Mouse (Mus musculus) hindbrain, embryonic 16.5 days (tissue): ENCODE data around the gene Golga4. TPM values are rescaled to one million over a fixed set of nuclear protein-coding genes. Genes with fewer than 3 reads are reported as not detected.
A peak's percentile ranks its signal among the peaks of the same experiment; 100 is the strongest.
"Not testable (repeated sequence)": the region's sequence is repeated elsewhere in the genome, so short reads cannot be mapped to it uniquely, and the experiment has no call there.

Source experiments
- ATAC-seq: fragments of 200-750 bp; cut with Nextera tagmentation; 2 replicates; pipeline ENCODE4 v1.8.0; 2017; ENCODE audit warnings: moderate TSS enrichment, moderate library complexity
- H3K27ac ChIP-seq: fragments of 300-500 bp; sonication (generic); 2 replicates; pipeline ENCODE4 v1.5.1; 2014; ENCODE audit warnings: low read depth, mild to moderate bottlenecking, control low read depth, low read length, moderate library complexity
- H3K27me3 ChIP-seq: fragments of 300-500 bp; sonication (generic); replicated peaks from 2 replicates; pipeline ENCODE4 v1.6.1; 2014; ENCODE audit warnings: low read length; ENCODE audit not compliant: control insufficient read depth, insufficient read depth
- H3K36me3 ChIP-seq: fragments of 300-500 bp; sonication (generic); 2 replicates; pipeline ENCODE4 v1.6.1; 2014; ENCODE audit warnings: mild to moderate bottlenecking, low read length, moderate library complexity, mixed read lengths; ENCODE audit not compliant: control insufficient read depth, insufficient read depth
- H3K4me1 ChIP-seq: fragments of 300-500 bp; sonication (generic); 2 replicates; pipeline ENCODE4 v1.6.1; 2014; ENCODE audit warnings: low read depth, low read length; ENCODE audit not compliant: control insufficient read depth, insufficient read depth
- H3K4me2 ChIP-seq: fragments of 300-500 bp; sonication (generic); 2 replicates; pipeline ENCODE4 v1.6.1; 2014; ENCODE audit warnings: mild to moderate bottlenecking, low read length, control low read depth, moderate library complexity
- H3K4me3 ChIP-seq: fragments of 300-500 bp; sonication (generic); 2 replicates; pipeline ENCODE4 v1.5.1; 2014; ENCODE audit warnings: mild to moderate bottlenecking, low read length, control low read depth, moderate library complexity
- H3K9ac ChIP-seq: fragments of 300-500 bp; sonication (generic); 2 replicates; pipeline ENCODE4 v1.6.1; 2014; ENCODE audit warnings: low read depth, mild to moderate bottlenecking, control low read depth, low read length, moderate library complexity
- H3K9me3 ChIP-seq: fragments of 300-500 bp; sonication (generic); 2 replicates; pipeline ENCODE4 v1.6.1; 2014; ENCODE audit warnings: mild to moderate bottlenecking, low read length, moderate library complexity; ENCODE audit not compliant: control insufficient read depth
- WGBS: fragments of 180-500 bp; shearing (Covaris S2); extraction: QIAGEN DNeasy Blood & Tissue Kit; methylation state at CpG from one replicate; pipeline ENCODE4 v1.1.7; 2014; 5-methylcytosine and 5-hydroxymethylcytosine counted together
- polyA plus RNA-seq: library from polyadenylated mRNA; unstranded; fragments of >200 nt; fragmentation: Nextera tagmentation; extraction: Ambion mirVana; gene quantifications from 2 replicates; pipeline ENCODE4 v1.2.1, GENCODE M21; 2015

Golga4 gene
- polyA plus RNA-seq, 1 experiment from 2014 or later: 36.5 TPM

DNA sequence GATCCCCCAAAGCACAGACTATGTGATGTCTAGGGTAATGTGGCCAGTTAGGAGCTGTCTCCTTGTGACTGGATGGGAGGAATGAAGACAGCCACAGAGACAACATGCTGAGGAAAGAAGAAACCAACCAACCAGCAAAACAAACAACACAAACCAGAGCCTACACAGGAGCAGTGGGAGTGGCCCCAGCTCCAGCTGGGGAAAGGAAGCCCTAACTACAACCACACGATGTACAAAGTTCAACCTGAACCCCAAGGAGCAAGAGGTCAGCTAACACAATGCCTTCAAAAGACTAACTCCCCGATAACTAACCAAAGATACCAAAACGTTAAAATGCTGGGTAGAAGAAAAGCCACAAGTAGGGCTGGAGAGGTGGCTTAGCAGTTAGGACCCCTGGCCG is 81.0 kb downstream of the Golga4 start:
- Histone ChIP-seq H3K4me2 (no peak overlapping the region), H3K27me3 (no peaks in the 10 kb centered on the region), H3K9me3 (no peaks in the 10 kb centered on the region), H3K9ac (no peak overlapping the region), H3K4me3 (no peak overlapping the region), H3K4me1 (peaks cover 6% of the 10 kb centered on the region), H3K36me3 (peaks cover 9% of the 10 kb centered on the region), H3K27ac (no peak overlapping the region)
- 68% methylated on average over 4 of the region's 4 CpGs for WGBS
- no peak for ATAC-seq

DNA sequence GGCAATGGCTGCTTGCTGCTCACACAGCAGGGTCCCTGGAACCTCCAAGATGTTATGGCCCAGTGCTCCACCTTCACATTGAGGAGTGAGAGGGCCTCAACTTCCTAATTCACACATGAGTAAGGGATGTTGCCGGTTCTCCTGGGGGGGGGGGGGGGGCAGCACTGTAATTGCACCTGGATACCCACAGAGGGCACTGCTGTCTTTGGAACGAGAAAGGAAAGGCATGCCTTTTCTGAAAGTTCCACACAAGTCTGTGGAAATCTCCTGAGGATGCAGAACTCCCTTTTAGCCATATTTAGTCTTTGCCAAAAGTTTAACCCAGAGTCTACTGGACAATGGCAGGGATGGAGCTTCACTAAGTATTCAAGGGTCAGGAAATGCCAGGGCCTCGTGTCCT is 83.2 kb downstream of the Golga4 start:
- no peak; the same call in 1 of the 2 replicates for ATAC-seq
- Histone ChIP-seq H3K36me3 (no peaks in the 10 kb centered on the region), H3K9ac (no peak overlapping the region), H3K27me3 (no peaks in the 10 kb centered on the region), H3K4me2 (no peak overlapping the region), H3K9me3 (no peaks in the 10 kb centered on the region), H3K4me3 (no peak overlapping the region), H3K4me1 (peaks cover 6% of the 10 kb centered on the region), H3K27ac (no peak overlapping the region)
- WGBS: 40% methylated on average over 3 of the region's 3 CpGs

DNA sequence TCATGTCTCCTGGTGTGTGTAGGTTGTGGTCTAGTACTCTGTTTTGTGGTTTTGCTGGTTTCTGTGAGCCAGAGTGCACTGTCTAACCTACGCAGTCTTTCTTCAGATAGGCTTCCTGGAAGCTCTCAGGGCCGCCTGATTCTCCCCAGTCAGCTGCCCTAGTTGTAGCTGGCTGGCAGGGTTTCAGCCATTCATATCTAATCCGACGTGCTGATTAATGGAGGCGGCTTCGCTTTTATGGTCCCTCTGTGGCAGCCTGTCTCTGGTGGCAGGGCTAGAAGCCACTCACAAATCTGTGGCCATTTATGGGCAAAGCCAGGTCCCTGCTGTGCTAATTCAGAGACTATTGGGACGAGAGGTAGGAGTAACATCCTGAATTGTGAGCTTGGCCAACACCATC is 84.2 kb downstream of the Golga4 start:
- 32% methylated on average over 7 of the region's 7 CpGs for WGBS
- Histone ChIP-seq H3K27me3 (no peaks in the 10 kb centered on the region), H3K4me2 (no peak overlapping the region), H3K4me1 (peaks cover 6% of the 10 kb centered on the region), H3K27ac (no peak overlapping the region), H3K36me3 (no peaks in the 10 kb centered on the region), H3K9me3 (no peaks in the 10 kb centered on the region), H3K4me3 (no peak overlapping the region), H3K9ac (no peak overlapping the region)
- peak; percentile 62 for ATAC-seq

DNA sequence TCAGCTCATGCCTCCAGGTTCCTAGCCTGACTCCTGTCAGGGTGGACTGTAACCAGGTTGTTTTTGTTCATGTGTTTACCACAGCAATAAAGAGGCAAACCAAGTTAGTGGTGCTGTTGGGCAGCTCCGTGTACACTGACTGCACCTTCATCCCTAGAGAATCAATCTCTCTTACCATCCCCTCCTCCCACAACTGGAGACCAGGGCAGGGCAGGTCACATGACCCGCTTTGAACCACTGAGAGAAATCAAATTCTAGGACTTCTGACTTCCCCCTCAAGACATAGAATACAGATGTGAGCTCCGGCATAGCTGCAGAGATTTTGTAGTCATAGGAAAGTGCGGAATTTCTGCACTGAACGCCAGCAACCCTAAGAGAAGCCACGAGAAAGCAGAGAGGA is 85.6 kb downstream of the Golga4 start:
- H3K27ac ChIP-seq: no peak overlapping the region
- WGBS: 84% methylated on average over 6 of the region's 6 CpGs
- ATAC-seq: no peak

DNA sequence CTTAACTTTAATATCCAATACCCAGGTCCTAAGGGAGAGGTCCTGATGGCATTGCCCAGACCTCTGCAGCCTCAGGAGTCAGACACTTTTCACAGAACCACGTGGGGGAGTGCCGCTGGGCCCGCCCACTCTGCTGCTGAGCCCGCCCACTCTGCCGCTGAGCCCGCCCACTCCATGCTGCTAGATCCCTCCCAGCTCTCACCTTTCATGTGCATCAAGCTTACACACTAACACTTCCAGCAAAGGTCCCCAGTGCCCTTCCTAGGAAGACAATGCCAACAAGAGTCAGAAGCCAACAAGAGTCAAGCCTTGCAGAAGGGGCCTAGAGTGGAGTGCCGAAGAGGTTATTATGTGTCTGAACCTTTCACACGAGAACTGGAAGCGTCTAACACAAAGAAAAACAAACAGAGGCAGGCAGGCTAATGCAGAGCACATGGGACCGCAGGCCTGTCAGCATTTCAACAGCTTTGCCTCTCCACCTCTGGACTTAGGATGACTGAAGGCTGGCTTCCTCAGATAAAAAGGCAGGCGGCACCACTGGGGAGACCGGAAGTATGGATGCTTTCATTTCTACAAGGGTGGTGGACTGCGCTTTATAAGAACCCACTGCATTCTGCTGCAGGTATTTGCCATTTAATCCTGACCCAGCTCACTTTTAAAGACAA is 86.7 kb downstream of the Golga4 start:
- 52% methylated on average over 13 of the region's 13 CpGs for WGBS
- Histone ChIP-seq H3K36me3 (no peaks in the 10 kb centered on the region), H3K4me3 (no peak overlapping the region)

More for the DNA sequence above, 85.6 kb downstream of the Golga4 start:
- H3K9ac ChIP-seq: no peak overlapping the region
- no peak overlapping the region for H3K4me3 ChIP-seq
- H3K27me3 ChIP-seq: no peaks in the 10 kb centered on the region
- H3K4me1 ChIP-seq: peaks cover 6% of the 10 kb centered on the region
- H3K4me2 ChIP-seq: no peak overlapping the region
- no peaks in the 10 kb centered on the region for H3K36me3 ChIP-seq
- no peaks in the 10 kb centered on the region for H3K9me3 ChIP-seq

GRCm38 (mm10) chr9:118593443-118593842 is 87.4 kb downstream of the Golga4 start:
- 87% methylated on average over 8 of the region's 8 CpGs for WGBS
- no peak overlapping the region for H3K4me3 ChIP-seq
- no peaks in the 10 kb centered on the region for H3K36me3 ChIP-seq
- ATAC-seq: no peak
- H3K9me3 ChIP-seq: no peaks in the 10 kb centered on the region
- H3K4me2 ChIP-seq: no peak overlapping the region
- H3K9ac ChIP-seq: no peak overlapping the region
- H3K27ac ChIP-seq: no peak overlapping the region
- H3K27me3 ChIP-seq: no peaks in the 10 kb centered on the region
- H3K4me1 ChIP-seq: peaks cover 6% of the 10 kb centered on the region

More for the DNA sequence above, 86.7 kb downstream of the Golga4 start:
- no peaks in the 10 kb centered on the region for H3K27me3 ChIP-seq
- no peak overlapping the region for H3K27ac ChIP-seq
- H3K9me3 ChIP-seq: no peaks in the 10 kb centered on the region
- H3K4me2 ChIP-seq: no peak overlapping the region
- no peak for ATAC-seq
- peaks cover 6% of the 10 kb centered on the region for H3K4me1 ChIP-seq
- no peak overlapping the region for H3K9ac ChIP-seq

GRCm38 (mm10) chr9:118596767-118597166 is 90.7 kb downstream of the Golga4 start:
- Histone ChIP-seq H3K36me3 (no peaks in the 10 kb centered on the region), H3K9ac (no peak overlapping the region), H3K4me2 (no peak overlapping the region), H3K4me1 (no peaks in the 10 kb centered on the region), H3K9me3 (no peaks in the 10 kb centered on the region), H3K27me3 (no peaks in the 10 kb centered on the region), H3K4me3 (no peak overlapping the region), H3K27ac (no peak overlapping the region)
- ATAC-seq: no peak
- WGBS: 93% methylated on average over 7 of the region's 7 CpGs

GRCm38 (mm10) chr9:118600393-118600792 is 94.3 kb downstream of the Golga4 start:
- H3K27ac ChIP-seq, H3K4me1 ChIP-seq, H3K27me3 ChIP-seq, H3K9ac ChIP-seq, H3K4me2 ChIP-seq, H3K4me3 ChIP-seq, ATAC-seq, H3K9me3 ChIP-seq, H3K36me3 ChIP-seq: not testable (repeated sequence)
- WGBS: 80% methylated on average over 2 of the region's 3 CpGs

- H3K36me3 ChIP-seq: no peaks in the 10 kb centered on the region
- no peak overlapping the region for H3K27ac ChIP-seq
- H3K4me3 ChIP-seq: no peak overlapping the region
- no peak for ATAC-seq
- no peaks in the 10 kb centered on the region for H3K27me3 ChIP-seq
- no peak overlapping the region for H3K4me2 ChIP-seq
- peaks cover 7% of the 10 kb centered on the region; the same call in 1 of the 2 replicates for H3K4me1 ChIP-seq
- H3K9ac ChIP-seq: no peak overlapping the region
- no peaks in the 10 kb centered on the region for H3K9me3 ChIP-seq
- WGBS: 81% methylated on average over 5 of the region's 5 CpGs
Measured at GRCm38 (mm10) chr9:118602576-118602975, 96.5 kb downstream of the Golga4 start.
